Mouse (Mus musculus) cerebellum, adult 2 months (tissue): ENCODE results near the gene Apopt1.

ENCODE experiments used
- CTCF ChIP-seq: fragments of 200-500 bp; IDR thresholded peaks from 2 replicates; pipeline ENCODE4 v1.5.1; 2011; ENCODE audit warnings: low read depth, mild to moderate bottlenecking, control low read depth, low read length, moderate library complexity, borderline replicate concordance; ENCODE audit not compliant: insufficient read depth
- POLR2A ChIP-seq: fragments of 200-500 bp; IDR thresholded peaks from 2 replicates; pipeline ENCODE4 v1.6.1; 2011; ENCODE audit warnings: low read length, control low read depth, borderline replicate concordance; ENCODE audit not compliant: insufficient read depth

- TF ChIP-seq CTCF (no peak), POLR2A (no peak)
Observed at GRCm38 (mm10) chr12:111785174-111785573, 72.1 kb downstream of the Apopt1 start.
